Mouse (Mus musculus) splenic B cell, adult 2 months (primary cell): ENCODE results near the gene Nodal.

Source experiments
- DNase-seq: peaks from one replicate; pipeline ENCODE4 v3.0.0-alpha.2; 2011; ENCODE audit warnings: low read depth, low spot score
- H3K27me3 ChIP-seq: 2 replicates; pipeline ENCODE4 v1.6.1; 2012; ENCODE audit warnings: mild to moderate bottlenecking, low read length, moderate library complexity, mixed read lengths; ENCODE audit not compliant: control insufficient read depth, poor library complexity, insufficient read depth, severe bottlenecking
- H3K36me3 ChIP-seq: 2 replicates; pipeline ENCODE4 v1.6.1; 2012; ENCODE audit warnings: mild to moderate bottlenecking, low read length, moderate library complexity, mixed read lengths; ENCODE audit not compliant: control insufficient read depth, poor library complexity, insufficient read depth, severe bottlenecking

Gene Nodal

GRCm38 (mm10) chr10:61417672-61418071, at the start of gene Nodal:
Nodal (plus strand) TSS chr10:61417972.
- H3K36me3 ChIP-seq, result no peaks in the 10 kb centered on the region
- no peak for DNase-seq

DNA sequence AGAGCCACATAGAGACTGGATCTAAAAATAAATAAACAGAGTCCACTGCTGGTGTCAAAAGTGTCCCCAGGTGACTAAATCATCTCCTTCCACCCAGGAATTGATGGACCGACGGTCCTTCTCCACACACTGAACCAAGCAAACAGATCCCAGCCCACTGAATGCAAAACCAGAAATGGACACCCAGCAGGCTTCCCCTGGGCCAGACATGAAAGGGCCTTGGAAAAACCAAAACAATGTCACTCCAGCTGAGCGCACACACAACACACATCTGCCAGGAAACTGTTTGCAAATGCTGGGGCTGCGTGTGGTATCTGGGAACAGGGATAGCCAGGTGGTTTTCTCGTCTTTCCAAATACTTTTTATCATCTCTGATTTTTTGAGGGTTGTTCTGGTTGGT, 48.0 kb upstream of the Nodal start:
- Histone ChIP-seq H3K27me3 (no peaks in the 10 kb centered on the region), H3K36me3 (no peaks in the 10 kb centered on the region)
- DNase-seq, result no peak

More at GRCm38 (mm10) chr10:61417672-61418071, at the start of gene Nodal:
- no peaks in the 10 kb centered on the region for H3K27me3 ChIP-seq

- Histone ChIP-seq H3K36me3 (no peaks in the 10 kb centered on the region), H3K27me3 (no peaks in the 10 kb centered on the region)
- DNase-seq, result no peak
Measured at GRCm38 (mm10) chr10:61370273-61370979, 47.3 kb upstream of the Nodal start.

- no peaks in the 10 kb centered on the region for H3K36me3 ChIP-seq
- no peaks in the 10 kb centered on the region for H3K27me3 ChIP-seq
- no peak for DNase-seq
Measured at GRCm38 (mm10) chr10:61371884-61372584, 45.7 kb upstream of the Nodal start.

GRCm38 (mm10) chr10:61372585-61372923, 45.2 kb upstream of the Nodal start:
- no peak for DNase-seq
- Histone ChIP-seq H3K36me3 (no peaks in the 10 kb centered on the region), H3K27me3 (no peaks in the 10 kb centered on the region)

- no peaks in the 10 kb centered on the region for H3K36me3 ChIP-seq
- H3K27me3 ChIP-seq, result no peaks in the 10 kb centered on the region
- no peak for DNase-seq
Measured at GRCm38 (mm10) chr10:61374076-61374475, 43.7 kb upstream of the Nodal start.

- DNase-seq, result no peak
- no peaks in the 10 kb centered on the region for H3K27me3 ChIP-seq
- H3K36me3 ChIP-seq, result no peaks in the 10 kb centered on the region
Measured at GRCm38 (mm10) chr10:61374771-61375481, 42.8 kb upstream of the Nodal start.

GRCm38 (mm10) chr10:61378050-61378449, 39.7 kb upstream of the Nodal start:
- Histone ChIP-seq H3K27me3 (no peaks in the 10 kb centered on the region), H3K36me3 (no peaks in the 10 kb centered on the region)
- DNase-seq, result no peak

DNA sequence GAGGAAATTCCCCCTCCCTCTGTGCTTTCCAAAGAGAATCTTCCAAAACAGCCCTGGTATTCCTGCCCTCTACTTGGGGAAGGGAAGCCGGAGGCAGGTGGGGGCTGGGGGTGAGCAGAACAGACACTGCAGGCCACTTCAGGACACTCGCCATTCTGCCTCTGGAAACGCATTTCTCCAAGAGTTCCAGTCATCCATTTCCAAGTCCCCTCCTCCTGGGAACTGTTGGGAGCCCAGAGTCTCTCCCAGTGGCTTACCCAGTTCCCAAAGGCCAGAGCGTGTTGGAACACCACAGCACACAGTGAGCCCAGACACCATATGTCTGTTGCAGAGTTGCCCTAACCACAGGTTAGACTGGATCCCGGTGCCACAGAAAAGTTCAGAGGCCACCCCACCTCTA, 39.1 kb upstream of the Nodal start:
- Histone ChIP-seq H3K27me3 (no peaks in the 10 kb centered on the region), H3K36me3 (no peaks in the 10 kb centered on the region)
- DNase-seq, result no peak

DNA sequence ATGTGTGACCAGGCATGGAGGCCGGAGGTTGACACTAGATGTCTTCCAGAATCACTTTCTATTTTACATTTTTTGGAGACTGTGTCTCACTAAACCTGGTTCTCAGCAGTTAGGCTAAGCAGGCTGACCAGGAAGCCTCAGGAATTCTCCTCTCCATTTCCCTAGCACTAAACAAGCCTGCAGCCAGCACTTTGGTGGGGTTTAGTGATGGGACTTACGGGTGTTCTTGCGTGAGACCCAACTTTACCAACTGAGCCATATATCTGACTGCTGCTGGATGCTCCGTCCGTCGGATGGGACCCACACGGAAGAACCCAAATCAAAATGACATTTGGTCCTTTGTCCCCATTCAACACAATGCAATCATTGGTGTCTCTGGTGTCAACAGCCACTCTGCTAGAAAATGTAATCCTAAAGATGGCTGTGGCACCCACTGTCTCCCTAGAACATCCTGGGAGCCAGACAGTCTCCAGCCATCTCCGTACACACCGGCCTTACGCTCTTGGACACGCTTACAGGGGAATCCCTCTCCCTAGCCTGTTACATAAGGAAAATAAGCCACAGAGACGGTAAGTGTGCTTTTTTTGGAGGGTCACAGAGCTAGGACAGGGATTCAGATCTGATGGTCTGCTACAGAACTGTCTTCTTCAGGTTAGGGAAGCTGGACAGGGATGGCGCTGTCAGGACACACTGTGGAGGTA, 38.3 kb upstream of the Nodal start:
- Histone ChIP-seq H3K36me3 (no peaks in the 10 kb centered on the region), H3K27me3 (no peaks in the 10 kb centered on the region)
- DNase-seq, result no peak

- no peak for DNase-seq
- Histone ChIP-seq H3K36me3 (no peaks in the 10 kb centered on the region), H3K27me3 (no peaks in the 10 kb centered on the region)
Measured at GRCm38 (mm10) chr10:61380186-61380585, 37.6 kb upstream of the Nodal start.

DNA sequence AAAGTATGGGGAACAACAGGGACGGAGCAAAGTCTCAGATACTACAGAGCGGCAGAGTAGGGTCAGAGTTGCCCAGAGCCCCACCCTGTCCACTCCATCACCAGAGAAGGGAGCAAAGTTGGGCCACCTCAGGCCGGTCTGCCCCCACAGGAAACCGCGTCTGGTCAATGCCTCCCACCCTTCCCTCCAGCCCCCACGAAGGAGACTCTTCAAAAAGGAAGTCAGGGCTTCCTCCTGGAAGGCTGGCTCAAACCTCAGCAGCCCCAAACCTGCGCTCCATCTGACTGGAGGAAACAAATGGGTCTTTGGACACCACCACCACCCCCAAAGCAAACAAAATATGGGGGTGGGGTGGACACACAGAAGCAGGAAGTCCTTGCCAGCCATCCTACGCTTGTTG, 35.9 kb upstream of the Nodal start:
- no peaks in the 10 kb centered on the region for H3K36me3 ChIP-seq
- DNase-seq, result no peak
- H3K27me3 ChIP-seq, result no peaks in the 10 kb centered on the region

GRCm38 (mm10) chr10:61382281-61382731, 35.5 kb upstream of the Nodal start:
- peak; percentile 5 for DNase-seq
- no peaks in the 10 kb centered on the region for H3K36me3 ChIP-seq
- no peaks in the 10 kb centered on the region for H3K27me3 ChIP-seq

- H3K27me3 ChIP-seq, result no peaks in the 10 kb centered on the region
- DNase-seq, result peak; percentile 32
- no peaks in the 10 kb centered on the region for H3K36me3 ChIP-seq
Measured at GRCm38 (mm10) chr10:61383021-61383714, 34.6 kb upstream of the Nodal start, which contains the start of gene Pald1. Pald1 (minus strand) TSS chr10:61383530.
